Mouse (Mus musculus) splenic B cell, adult 2 months (primary cell): ENCODE data around the gene Rab13.

Experiments used
- DNase-seq: peaks from one replicate; pipeline ENCODE4 v3.0.0-alpha.2; 2011; ENCODE audit warnings: low read depth, low spot score
- H3K27me3 ChIP-seq: 2 replicates; pipeline ENCODE4 v1.6.1; 2012; ENCODE audit warnings: mild to moderate bottlenecking, low read length, moderate library complexity, mixed read lengths; ENCODE audit not compliant: control insufficient read depth, poor library complexity, insufficient read depth, severe bottlenecking
- H3K36me3 ChIP-seq: 2 replicates; pipeline ENCODE4 v1.6.1; 2012; ENCODE audit warnings: mild to moderate bottlenecking, low read length, moderate library complexity, mixed read lengths; ENCODE audit not compliant: control insufficient read depth, poor library complexity, insufficient read depth, severe bottlenecking

Rab13 gene

GRCm38 (mm10) chr3:90213377-90213866 lies at the start of gene Rab13, which contains the start of gene Rps27:
TSS of gene Rab13 (plus strand) at chr3:90213695.
TSS of gene Rps27 (minus strand) at chr3:90213651.
- no peaks in the 10 kb centered on the region for H3K27me3 ChIP-seq
- peaks cover 10% of the 10 kb centered on the region for H3K36me3 ChIP-seq
- peak; percentile 97 for DNase-seq

- DNase-seq = no peak
- Histone ChIP-seq H3K36me3 (no peaks in the 10 kb centered on the region), H3K27me3 (no peaks in the 10 kb centered on the region)
These were observed 33.9 kb upstream of the Rab13 start for GRCm38 (mm10) chr3:90179566-90179965.

- no peak for DNase-seq
- no peaks in the 10 kb centered on the region for H3K36me3 ChIP-seq
- H3K27me3 ChIP-seq = no peaks in the 10 kb centered on the region
These were observed 29.9 kb upstream of the Rab13 start for GRCm38 (mm10) chr3:90183581-90183980.

GRCm38 (mm10) chr3:90190859-90191510 lies 22.5 kb upstream of the Rab13 start:
- DNase-seq = no peak
- H3K36me3 ChIP-seq = no peaks in the 10 kb centered on the region
- no peaks in the 10 kb centered on the region for H3K27me3 ChIP-seq

GRCm38 (mm10) chr3:90194759-90195158 lies 18.7 kb upstream of the Rab13 start:
- Histone ChIP-seq H3K36me3 (no peaks in the 10 kb centered on the region), H3K27me3 (no peaks in the 10 kb centered on the region)
- DNase-seq = no peak

- no peak for DNase-seq
- H3K27me3 ChIP-seq = no peaks in the 10 kb centered on the region
- H3K36me3 ChIP-seq = no peaks in the 10 kb centered on the region
These were observed 17.9 kb upstream of the Rab13 start for GRCm38 (mm10) chr3:90195644-90196043.

GRCm38 (mm10) chr3:90197548-90197947 lies 15.9 kb upstream of the Rab13 start:
- H3K27me3 ChIP-seq = no peaks in the 10 kb centered on the region
- no peak for DNase-seq

GRCm38 (mm10) chr3:90202884-90203283 lies 10.6 kb upstream of the Rab13 start:
- no peak for DNase-seq
- H3K36me3 ChIP-seq = no peaks in the 10 kb centered on the region; the same call in 1 of the 2 replicates
- no peaks in the 10 kb centered on the region for H3K27me3 ChIP-seq

More at GRCm38 (mm10) chr3:90197548-90197947, 15.9 kb upstream of the Rab13 start:
- H3K36me3 ChIP-seq = no peaks in the 10 kb centered on the region

- DNase-seq = no peak
- H3K36me3 ChIP-seq = no peaks in the 10 kb centered on the region; the same call in none of the 2 replicates
These were observed 9.9 kb upstream of the Rab13 start for GRCm38 (mm10) chr3:90203619-90204018.

GRCm38 (mm10) chr3:90204582-90204981 lies 8.9 kb upstream of the Rab13 start:
- DNase-seq = peak; percentile 24
- Histone ChIP-seq H3K36me3 (peaks cover 2% of the 10 kb centered on the region), H3K27me3 (no peaks in the 10 kb centered on the region)

More at GRCm38 (mm10) chr3:90203619-90204018, 9.9 kb upstream of the Rab13 start:
- no peaks in the 10 kb centered on the region for H3K27me3 ChIP-seq

GRCm38 (mm10) chr3:90208662-90209061 lies 4.8 kb upstream of the Rab13 start:
- Histone ChIP-seq H3K36me3 (peaks cover 10% of the 10 kb centered on the region), H3K27me3 (no peaks in the 10 kb centered on the region)
- no peak for DNase-seq

- H3K27me3 ChIP-seq = no peaks in the 10 kb centered on the region
- DNase-seq = no peak
- peaks cover 10% of the 10 kb centered on the region for H3K36me3 ChIP-seq
These were observed 3.5 kb upstream of the Rab13 start for GRCm38 (mm10) chr3:90209908-90210566.

GRCm38 (mm10) chr3:90211475-90212398 lies 1.8 kb upstream of the Rab13 start:
- DNase-seq = peak; percentile 13
- H3K36me3 ChIP-seq = peaks cover 10% of the 10 kb centered on the region
- H3K27me3 ChIP-seq = no peaks in the 10 kb centered on the region

GRCm38 (mm10) chr3:90212723-90213122 lies 772 bp upstream of the Rab13 start:
- Histone ChIP-seq H3K36me3 (peaks cover 10% of the 10 kb centered on the region), H3K27me3 (no peaks in the 10 kb centered on the region)
- no peak for DNase-seq
